Mouse (Mus musculus) embryonic stem cell, embryonic (primary cell): ENCODE data around the gene Gm49387.

Experiments
- CTCF ChIA-PET, 4 experiments: fragments of 300-600 bp in 2 of 4; fragments of 350-600 bp in 2 of 4; sonication (Branson Sonifier 250); formaldehyde crosslinking; loops; one replicate each; lab custom pipeline; 2022; ENCODE audit warnings: inconsistent platforms in 2 of 4; lab: Charles Lee
- POLR2A ChIA-PET, 4 experiments: fragments of 300-600 bp in 2 of 4; fragments of 350-600 bp in 2 of 4; sonication (Branson Sonifier 250); formaldehyde crosslinking; loops; one replicate each; lab custom pipeline; 2022; ENCODE audit warnings: antibody characterized with exemption in 4 of 4, inconsistent platforms in 1 of 4; lab: Charles Lee

Gene Gm49387

GRCm38 (mm10) chr14:31543885-31544442 lies 96.7 kb downstream of the Gm49387 start:
- CTCF ChIA-PET, result interaction anchor here in 1 of 4 experiments (0.5 to 0.6 kb wide), 2 partner anchors 22 to 504 kb away, joined by 4 to 18 read pairs; no protein-coding TSS in a partner anchor
- POLR2A ChIA-PET, result interaction anchor here in 2 of 4 experiments (0.7 to 1.9 kb wide), 4 partner anchors 11 to 774 kb away, joined by 3 to 4 read pairs (median 3); no protein-coding TSS in a partner anchor

GRCm38 (mm10) chr14:31537298-31537697 lies 103.4 kb downstream of the Gm49387 start:
- CTCF ChIA-PET, result interaction anchor here in 2 of 4 experiments (0.6 to 0.8 kb wide), 2 partner anchors 18 to 81 kb away, joined by 3 to 5 read pairs; no protein-coding TSS in a partner anchor
- POLR2A ChIA-PET, result interaction anchor here in 2 of 4 experiments (0.6 to 0.9 kb wide), 2 partner anchors 66 to 548 kb away, joined by 3 to 4 read pairs; partner anchors contain the start of gene Oxnad1 (in 1 of the 2)

DNA sequence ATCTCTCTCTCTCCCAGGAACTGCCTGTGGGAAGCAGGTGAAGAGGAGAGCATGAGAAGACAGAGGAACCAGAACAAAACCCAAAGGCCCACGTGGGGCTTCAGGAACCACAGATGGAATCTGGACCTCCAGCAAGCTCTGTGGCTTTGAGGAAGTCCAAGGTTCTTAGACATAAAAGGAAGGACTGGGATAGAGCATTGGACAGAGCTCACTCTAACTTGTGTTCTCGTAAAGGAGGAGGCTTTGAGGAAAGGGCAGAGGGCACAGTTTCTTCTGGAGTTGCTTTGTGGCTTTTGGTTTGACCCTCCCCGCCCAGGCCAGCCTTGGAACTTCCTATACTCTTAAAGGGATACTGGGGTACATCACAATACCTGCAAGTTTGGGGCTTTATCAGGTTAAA lies 108.0 kb downstream of the Gm49387 start:
- ChIA-PET POLR2A (no interaction called here), CTCF (interaction anchor here in 2 of 4 experiments (0.6 kb wide), 2 partner anchors 22 to 72 kb away, joined by 3 to 4 read pairs; no protein-coding TSS in a partner anchor)

DNA sequence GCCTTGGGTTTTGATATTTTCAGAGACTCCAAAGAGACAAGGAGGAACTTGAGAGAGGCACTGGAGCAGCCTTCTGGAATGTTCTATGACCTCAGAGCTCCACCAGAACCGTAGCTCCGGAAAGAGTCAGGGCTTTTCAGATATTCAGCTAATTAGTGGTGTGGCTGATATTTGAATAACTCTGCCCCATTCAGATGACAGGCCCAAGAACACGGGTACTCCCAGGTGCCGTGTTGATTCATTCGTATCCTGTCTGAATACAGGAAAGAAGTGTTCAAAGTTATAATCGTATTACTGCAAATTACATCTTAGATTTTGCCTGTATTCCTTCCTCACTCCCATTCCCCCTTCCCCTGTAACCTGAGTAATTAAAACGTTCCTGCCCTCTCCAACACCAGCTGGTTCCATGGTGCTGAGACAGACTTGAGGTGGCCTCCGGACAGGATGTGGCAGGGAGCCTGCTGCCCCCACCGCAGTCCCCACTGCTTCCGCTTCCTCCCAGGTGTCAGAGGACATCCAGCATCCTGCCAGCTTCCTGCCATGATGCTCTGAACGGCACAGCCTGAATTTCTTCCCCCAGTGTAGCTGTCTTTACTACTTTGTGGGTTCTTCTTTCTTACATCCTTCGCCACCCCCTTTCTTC lies 109.1 kb downstream of the Gm49387 start:
- CTCF ChIA-PET, result interaction anchor here in 1 of 4 experiments (0.7 kb wide), 1 partner anchor 59 kb away, joined by 20 read pairs; no protein-coding TSS in a partner anchor
- POLR2A ChIA-PET, result interaction anchor here in 1 of 4 experiments (0.6 kb wide), 1 partner anchor 192 kb away, joined by 3 read pairs; no protein-coding TSS in a partner anchor

- POLR2A ChIA-PET, result no interaction called here
- CTCF ChIA-PET, result no interaction called here
Observed at GRCm38 (mm10) chr14:31530847-31531246, 109.8 kb downstream of the Gm49387 start.

- CTCF ChIA-PET, result interaction anchor here in 2 of 4 experiments (0.6 kb wide), 2 partner anchors 37 to 265 kb away, joined by 3 read pairs; no protein-coding TSS in a partner anchor
- POLR2A ChIA-PET, result interaction anchor here in 1 of 4 experiments (0.6 to 1.2 kb wide), 3 partner anchors 21 to 409 kb away, joined by 3 read pairs; no protein-coding TSS in a partner anchor
Observed at GRCm38 (mm10) chr14:31525040-31525810, 115.5 kb downstream of the Gm49387 start.

DNA sequence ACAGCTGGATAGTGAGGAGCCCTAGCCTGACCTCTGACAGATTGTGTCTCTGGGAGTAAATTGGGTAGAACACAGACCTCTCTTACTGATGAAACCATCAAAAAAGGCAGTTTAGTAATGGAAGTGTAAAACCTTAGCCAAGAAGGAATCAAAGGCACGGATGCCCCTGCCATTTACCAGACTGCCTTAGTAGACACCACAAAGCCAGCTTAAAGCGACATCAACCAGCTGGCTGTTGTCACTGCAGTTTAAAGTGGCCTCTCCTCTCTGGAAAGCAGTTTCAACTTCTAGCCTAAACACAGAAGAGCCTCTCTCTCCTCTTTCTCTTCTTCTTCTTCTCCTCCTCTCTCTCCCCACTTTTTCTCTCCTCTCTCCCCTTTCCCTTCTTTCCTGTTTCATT lies 119.4 kb downstream of the Gm49387 start:
- ChIA-PET POLR2A (interaction anchor here in 2 of 4 experiments (0.6 to 1.9 kb wide), 7 partner anchors 10 to 827 kb away, joined by 3 to 5 read pairs (median 4); partner anchors contain the start of genes Eaf1 (in 1 of the 2) and Mettl6 (in 1 of the 2)), CTCF (interaction anchor here in 1 of 4 experiments (0.8 to 1.0 kb wide), 2 partner anchors 34 to 219 kb away, joined by 3 read pairs; no protein-coding TSS in a partner anchor)

- POLR2A ChIA-PET, result interaction anchor here in 3 of 4 experiments (0.5 to 1.7 kb wide), 5 partner anchors 9 to 29 kb away, joined by 3 to 5 read pairs (median 3); no protein-coding TSS in a partner anchor
- CTCF ChIA-PET, result interaction anchor here (0.6 to 1.4 kb wide), 12 partner anchors 10 to 247 kb away, joined by 3 to 6 read pairs (median 3); no protein-coding TSS in a partner anchor
Observed at GRCm38 (mm10) chr14:31519165-31519564, 121.5 kb downstream of the Gm49387 start.

DNA sequence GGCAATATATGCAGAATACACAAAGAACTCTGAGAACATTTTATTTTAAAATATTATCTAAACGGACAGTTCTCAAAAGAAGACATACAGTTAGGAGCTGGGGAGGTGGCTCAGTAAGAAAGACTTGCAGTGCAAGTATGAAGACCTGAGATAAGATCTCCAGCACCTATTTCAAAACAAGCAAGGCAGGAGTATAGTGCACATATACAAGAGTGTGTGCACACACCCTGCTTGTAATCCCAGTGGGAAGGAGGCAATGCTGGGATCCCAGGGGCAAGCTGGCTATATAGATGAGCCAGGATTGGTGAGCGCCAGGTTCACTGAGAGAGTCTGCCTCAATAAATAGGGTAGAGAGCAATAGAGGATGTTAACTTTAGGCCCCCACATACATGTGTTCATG lies 124.8 kb downstream of the Gm49387 start:
- CTCF ChIA-PET, result no interaction called here
- POLR2A ChIA-PET, result interaction anchor here in 1 of 4 experiments (1.7 kb wide), 1 partner anchor 16 kb away, joined by 5 read pairs; no protein-coding TSS in a partner anchor

DNA sequence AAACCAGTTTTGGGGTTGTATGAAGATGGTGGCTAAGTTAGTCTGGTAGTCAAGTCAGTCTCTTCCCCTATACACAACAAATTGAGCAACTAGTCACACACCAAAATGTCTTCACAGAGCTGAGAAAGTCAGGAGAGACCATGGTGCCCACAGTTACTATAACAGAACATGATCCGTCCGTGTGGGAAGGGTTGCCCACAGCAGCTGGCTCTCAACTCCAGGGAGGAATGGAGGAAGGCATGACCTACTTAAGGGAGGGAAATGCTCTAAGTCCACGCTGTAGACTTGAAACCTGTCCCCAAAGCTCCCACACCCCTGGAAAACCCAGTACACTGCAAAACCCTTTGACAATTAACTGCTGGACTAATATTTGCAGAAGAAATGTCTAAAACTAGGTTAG lies 130.4 kb downstream of the Gm49387 start:
- CTCF ChIA-PET, result interaction anchor here in 1 of 4 experiments (0.6 kb wide), 1 partner anchor 104 kb away, joined by 3 read pairs; no protein-coding TSS in a partner anchor

GRCm38 (mm10) chr14:31509911-31510310 lies 130.8 kb downstream of the Gm49387 start:
- POLR2A ChIA-PET, result interaction anchor here in 3 of 4 experiments (0.6 to 3.7 kb wide), 6 partner anchors 10 to 448 kb away, joined by 3 to 20 read pairs (median 6); partner anchors contain the start of genes Eaf1 (in 1 of the 3) and Mettl6 (in 1 of the 3)

More for the DNA sequence above, 130.4 kb downstream of the Gm49387 start:
- POLR2A ChIA-PET, result interaction anchor here in 2 of 4 experiments (1.1 to 3.7 kb wide), 5 partner anchors 9 to 132 kb away, joined by 3 to 20 read pairs (median 5); partner anchors contain the start of genes Eaf1 (in 1 of the 2) and Mettl6 (in 1 of the 2)

GRCm38 (mm10) chr14:31506456-31506855 lies 134.2 kb downstream of the Gm49387 start:
- POLR2A ChIA-PET, result interaction anchor here in 2 of 4 experiments (1.2 to 1.6 kb wide), 2 partner anchors 14 to 255 kb away, joined by 3 read pairs; no protein-coding TSS in a partner anchor
- CTCF ChIA-PET, result no interaction called here

More at GRCm38 (mm10) chr14:31509911-31510310, 130.8 kb downstream of the Gm49387 start:
- CTCF ChIA-PET, result interaction anchor here in 1 of 4 experiments (0.6 kb wide), 1 partner anchor 104 kb away, joined by 3 read pairs; no protein-coding TSS in a partner anchor

- ChIA-PET CTCF (interaction anchor here in 1 of 4 experiments (0.6 kb wide), 1 partner anchor 690 kb away, joined by 5 read pairs; no protein-coding TSS in a partner anchor), POLR2A (interaction anchor here in 2 of 4 experiments (1.4 to 2.6 kb wide), 2 partner anchors 8 to 11 kb away, joined by 3 to 13 read pairs; partner anchors contain the start of genes Eaf1 (in 1 of the 2) and Mettl6 (in 1 of the 2))
Observed at GRCm38 (mm10) chr14:31503406-31503805, 137.3 kb downstream of the Gm49387 start.
